Mouse (Mus musculus) E14TG2a.4 (cell line): ENCODE measurements at regions not wholly inside any gene's neighbourhood (a gene's known extent, or its start where the extent isn't known, plus 50 kb on each side); places are given as distances from the start of the nearest gene placed in this dataset.

Experiments used
- CTCF ChIP-seq: conservative IDR thresholded peaks from 2 replicates; pipeline ENCODE4 v1.5.1; 2014; ENCODE audit warnings: low read length
- NANOG ChIP-seq: IDR thresholded peaks from 2 replicates; pipeline ENCODE4 v1.6.1; 2014; ENCODE audit warnings: borderline replicate concordance, low read length, mixed read lengths
- POU5F1 ChIP-seq: IDR thresholded peaks from 2 replicates; pipeline ENCODE4 v1.6.1; 2014; ENCODE audit warnings: low read length, borderline replicate concordance

GRCm38 (mm10) chr1:128854649-128855048 is 262.6 kb upstream of the Cxcr4 start:
- TF ChIP-seq CTCF (no peak), POU5F1 (no peak), NANOG (no peak)
